Comparison of ENCODE assay signal across 24 mouse cellular contexts in genomic region chr12:32728425-32728824, GRCm38 (mm10).
DNase-seq lines count a peak whose midpoint lies in the region; TF ChIP-seq lines count a peak whose summit lies in the region.
"Had no signal": no experiment of that assay in that cellular context is flagged by ENCODE, and none has a peak within 500 bp of the region (broad histone marks: within the 10 kb centered on the region; RNA-seq: fewer than 3 reads in every experiment).

No protein-coding gene starts in this region.

- no peak overlapping the region for H3K4me3 ChIP-seq in ES-E14 (ENCODE audit: insufficient read depth in 1 of 2, low read depth in 1 of 2, low read length in 2 of 2, poor library complexity in 1 of 2, severe bottlenecking in 1 of 2)
- H3K4me3 ChIP-seq: embryonic facial prominence, embryonic 13.5 days; heart, adult 2 months; limb, embryonic 13.5 days; lung, embryonic 15.5 days; myocyte; neural tube, embryonic 15.5 days; stomach, embryonic 15.5 days had no signal

- H3K4me1 ChIP-seq in ES-E14 (ENCODE audit: control insufficient read depth in 2 of 2, insufficient read depth in 2 of 2, low read length in 2 of 2, poor library complexity in 1 of 2): no peaks in the 10 kb centered on the region
- H3K4me1 ChIP-seq: embryonic facial prominence, embryonic 13.5 days; limb, embryonic 13.5 days; lung, embryonic 15.5 days; neural tube, embryonic 15.5 days; stomach, embryonic 15.5 days had no signal

- in situ Hi-C loops in ES-E14 (cut with MboI; ENCODE audit: low sequenced_read_pairs in 2 of 2, unreplicated experiment in 2 of 2): no loop called here

- H3K9ac ChIP-seq in ES-E14 (ENCODE audit: insufficient read depth, low read depth, low read length, poor library complexity, severe bottlenecking): no peak overlapping the region
- H3K9ac ChIP-seq: embryonic facial prominence, embryonic 13.5 days; limb, embryonic 13.5 days; liver, embryonic 14.5 days; lung, embryonic 15.5 days; neural tube, embryonic 15.5 days; stomach, embryonic 15.5 days had no signal

- H3K36me3 ChIP-seq in ES-E14 (ENCODE audit: control insufficient read depth, insufficient read depth, low read length, poor library complexity, severe bottlenecking): no peaks in the 10 kb centered on the region
- H3K36me3 ChIP-seq: embryonic facial prominence, embryonic 13.5 days; G1E; limb, embryonic 13.5 days; lung, embryonic 15.5 days; neural tube, embryonic 15.5 days; stomach, embryonic 15.5 days had no signal

- no peaks in the 10 kb centered on the region for H3K9me3 ChIP-seq in ES-E14 (ENCODE audit: control insufficient read depth, insufficient read depth, low read depth, low read length)
- H3K9me3 ChIP-seq: embryonic facial prominence, embryonic 13.5 days; G1E; limb, embryonic 13.5 days; lung, embryonic 15.5 days; neural tube, embryonic 15.5 days; stomach, embryonic 15.5 days had no signal

- intact Hi-C loops in left cerebral cortex, postnatal 14 days (cut with DNase I): no loop called here
- intact Hi-C loops in left cerebral cortex, postnatal 36 days (cut with DNase I): no loop called here

- peak; percentile 6 for DNase-seq in embryo, embryonic 11 days
- no peak for DNase-seq in embryo, embryonic 9.5 days (ENCODE audit: extremely low spot score)
- peak; percentile 23 to 24 for DNase-seq in left cerebral cortex, postnatal 14 days (ENCODE audit: low spot score in 2 of 2)
- no peak for DNase-seq in left cerebral cortex, adult 11 months (ENCODE audit: low spot score)
- DNase-seq in ES-E14 (ENCODE audit: low read depth, low spot score): peak; percentile 35
- DNase-seq in left cerebral cortex, postnatal 36 days (ENCODE audit: low spot score in 2 of 2): peak; percentile 30 to 40
- DNase-seq in neural tube, embryonic 10.5 days (ENCODE audit: extremely low spot score, low spot score): no peak
- no peak for DNase-seq in kidney, adult 11 months
- DNase-seq: adrenal gland, postnatal 36 days; cerebellum, adult 2 months; cerebellum, postnatal 36 days; gastrocnemius, postnatal 10 days; heart, adult 2 months; heart, postnatal 4 days; lung, postnatal 4 days; thymus, adult 2 months had no signal

- no peak overlapping the region for H3K27ac ChIP-seq in ES-E14 (ENCODE audit: insufficient read depth, low read depth, low read length, poor library complexity, severe bottlenecking)
- H3K27ac ChIP-seq: embryonic facial prominence, embryonic 13.5 days; heart, adult 2 months; limb, embryonic 13.5 days; liver, embryonic 14.5 days; lung, embryonic 15.5 days; neural tube, embryonic 15.5 days; stomach, embryonic 15.5 days had no signal

TF ChIP-seq in ES-E14, 5 proteins besides CTCF, POLR2A, EP300 and RAD21:
- no peak for TF ChIP-seq ZNF384 (IDR thresholded peaks at IDR 0.05; ENCODE audit: low read depth, low read length)
- no peak for TF ChIP-seq ZC3H11A (IDR thresholded peaks at IDR 0.05; ENCODE audit: borderline replicate concordance, low read depth, low read length)
- no peak for TF ChIP-seq CHD2 (IDR thresholded peaks at IDR 0.05; ENCODE audit: low read depth, low read length)
- TF ChIP-seq MAFK (IDR thresholded peaks at IDR 0.05; ENCODE audit: insufficient read depth, low read depth, low read length): 0 out of 2 replicates have a peak, but pooled peaks have one; percentile 56
- TF ChIP-seq HCFC1 (IDR thresholded peaks at IDR 0.05; ENCODE audit: borderline replicate concordance, insufficient read depth, low read length): no peak

Comparison
In these comparisons a context has a peak if more than half of its experiments do, and no peak if none do; other contexts are left out.
1. DNase-seq: peak in embryo, embryonic 11 days (single experiment), left cerebral cortex, postnatal 14 days (2 of 2), ES-E14 (single experiment) and left cerebral cortex, postnatal 36 days (2 of 2); none in embryo, embryonic 9.5 days (single experiment), left cerebral cortex, adult 11 months (single experiment), neural tube, embryonic 10.5 days (single experiment) and kidney, adult 11 months (single experiment).